Mouse (Mus musculus): ENCODE measurements at regions not wholly inside any gene's neighbourhood (a gene's known extent, or its start where the extent isn't known, plus 50 kb on each side); places are given as distances from the start of the nearest gene placed in this dataset.

GRCm38 (mm10) chr2:129955260-129955691, 56.9 kb upstream of the Tgm3 start:
- TF ChIP-seq CTCF (IDR thresholded peaks at IDR 0.05; ENCODE audit: low read depth): no peak
- TF ChIP-seq EP300 (optimal IDR thresholded peaks at IDR 0.05): no peak
